Comparison of ENCODE assay signal across 1 mouse cellular context in the genomic region with DNA sequence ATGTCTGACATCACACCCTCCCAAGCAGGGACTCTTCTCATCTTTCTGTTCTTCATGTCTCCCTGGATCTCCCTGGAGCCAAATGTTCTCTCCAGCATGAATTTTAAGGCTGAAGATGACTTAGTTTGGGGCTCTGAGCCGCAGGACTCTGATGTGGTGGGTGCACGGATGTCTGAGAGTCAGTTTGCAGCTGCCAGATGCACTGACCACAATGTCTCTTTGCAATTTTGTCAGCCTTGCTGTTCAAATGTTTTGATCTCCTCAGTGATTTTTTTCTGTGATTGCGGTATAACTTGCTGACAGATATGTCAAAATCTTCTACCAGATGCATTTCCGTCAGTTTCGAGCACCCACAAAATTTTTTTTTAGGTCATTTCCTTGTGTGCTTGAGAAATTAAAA.
TF ChIP-seq lines count a peak whose summit lies in the region.

No protein-coding gene starts in this region.

TF ChIP-seq in myocyte, 11 proteins besides CTCF, POLR2A, EP300 and RAD21 (continued from another document):
- TF ChIP-seq MYOD1 (IDR thresholded peaks at IDR 0.05; ENCODE audit: control insufficient read depth in 1 of 3, insufficient read length in 2 of 3, low read depth in 2 of 3) = peak in 2 of 3 experiments; percentile 70 to 87
- no peak for TF ChIP-seq E2F4 (IDR thresholded peaks at IDR 0.05; ENCODE audit: insufficient read depth)
- TF ChIP-seq REST (IDR thresholded peaks at IDR 0.05; ENCODE audit: insufficient read depth, insufficient read length) = no peak
- TF ChIP-seq USF1 (IDR thresholded peaks at IDR 0.05; ENCODE audit: low read depth) = no peak
- TF ChIP-seq CEBPB (IDR thresholded peaks at IDR 0.05; ENCODE audit: insufficient read depth, poor library complexity, severe bottlenecking) = no peak
- TF ChIP-seq MAX (IDR thresholded peaks at IDR 0.05; ENCODE audit: low read depth) = no peak
